Mouse (Mus musculus) liver, postnatal 0 days (tissue): Measurements from ENCODE around the gene Cldn24. TPM values are rescaled to one million over a fixed set of nuclear protein-coding genes. Genes with fewer than 3 reads are reported as not detected.

ENCODE experiments used
- ATAC-seq: fragments of 200-750 bp; cut with Nextera tagmentation; 2 replicates; pipeline ENCODE4 v1.8.0; 2017; ENCODE audit warnings: mild to moderate bottlenecking, moderate library complexity
- DNase-seq: peaks from one replicate; pipeline ENCODE4 v3.0.0-alpha.2; 2016
- H3K27ac ChIP-seq: fragments of 300-500 bp; sonication (generic); 2 replicates; pipeline ENCODE4 v1.5.1; 2014; ENCODE audit warnings: antibody characterized with exemption, moderate library complexity, mild to moderate bottlenecking, low read depth
- H3K27me3 ChIP-seq: fragments of 300-500 bp; sonication (generic); 2 replicates; pipeline ENCODE4 v1.6.1; 2014; ENCODE audit warnings: low read length, control low read depth, mixed read lengths; ENCODE audit not compliant: insufficient read depth
- H3K36me3 ChIP-seq: fragments of 300-500 bp; sonication (generic); replicated peaks from 2 replicates; pipeline ENCODE4 v1.6.1; 2014; ENCODE audit warnings: mild to moderate bottlenecking, control low read depth, low read length, moderate library complexity, mixed read lengths; ENCODE audit not compliant: insufficient read depth
- H3K4me1 ChIP-seq: fragments of 300-500 bp; sonication (generic); 2 replicates; pipeline ENCODE4 v1.6.1; 2014; ENCODE audit warnings: antibody characterized with exemption, mild to moderate bottlenecking, control low read depth; ENCODE audit not compliant: insufficient read depth
- H3K4me2 ChIP-seq: fragments of 300-500 bp; sonication (generic); 2 replicates; pipeline ENCODE4 v1.6.1; 2014; ENCODE audit warnings: low read depth, mild to moderate bottlenecking, low read length, moderate library complexity, mixed read lengths
- H3K4me3 ChIP-seq: fragments of 300-500 bp; sonication (generic); 2 replicates; pipeline ENCODE4 v1.5.1; 2014; ENCODE audit warnings: low read depth, low read length
- H3K9ac ChIP-seq: fragments of 300-500 bp; sonication (generic); replicated peaks from 2 replicates; pipeline ENCODE4 v1.6.1; 2014; ENCODE audit warnings: mild to moderate bottlenecking, moderate library complexity
- H3K9me3 ChIP-seq: fragments of 300-500 bp; sonication (generic); 2 replicates; pipeline ENCODE4 v1.6.1; 2016; ENCODE audit warnings: mild to moderate bottlenecking, control low read depth, low read length, mixed read lengths
- CTCF ChIP-seq: sonication (generic); IDR thresholded peaks from 2 replicates; pipeline ENCODE4 v1.5.1; 2016; ENCODE audit warnings: antibody characterized with exemption, low read depth
- EP300 ChIP-seq: IDR thresholded peaks from 2 replicates; pipeline ENCODE4 v1.6.1; 2016; ENCODE audit warnings: antibody characterized with exemption, low read depth, mild to moderate bottlenecking
- WGBS: fragments of 180-500 bp; shearing (Covaris S2); extraction: QIAGEN DNeasy Blood & Tissue Kit; methylation state at CpG from one replicate; pipeline ENCODE4 v1.1.7; 2014; ENCODE audit not compliant: insufficient replicate concordance; 5-methylcytosine and 5-hydroxymethylcytosine counted together
- polyA plus RNA-seq: library from polyadenylated mRNA; unstranded; fragments of >200 nt; fragmentation: Nextera tagmentation; extraction: Ambion mirVana; gene quantifications from 2 replicates; pipeline ENCODE4 v1.2.1, GENCODE M21; 2015

The Cldn24 gene
- polyA plus RNA-seq, 1 experiment from 2014 or later: not detected

DNA sequence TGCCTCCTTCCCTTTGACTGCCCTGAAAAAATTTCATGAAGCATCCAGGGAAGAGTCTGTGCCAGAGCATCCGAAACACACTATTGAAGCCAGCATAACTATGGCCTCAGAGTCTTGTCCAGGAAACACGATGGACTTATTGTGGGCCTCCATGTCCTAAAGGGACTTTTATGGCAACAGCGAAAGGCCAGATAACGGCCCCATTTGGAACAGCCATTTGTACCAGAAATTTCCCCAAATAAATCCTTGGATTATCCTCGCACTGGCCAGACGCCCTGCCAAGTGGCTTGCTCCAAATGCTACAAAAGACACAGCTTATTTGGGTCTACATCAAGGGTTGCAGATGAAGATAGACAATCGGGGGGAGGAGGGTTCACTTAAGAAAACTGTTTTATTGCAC, 37.5 kb upstream of the Cldn24 start:
- no peak for DNase-seq
- H3K27me3 ChIP-seq: no peaks in the 10 kb centered on the region
- 76% methylated on average over 7 of the region's 7 CpGs for WGBS
- no peak overlapping the region for H3K4me3 ChIP-seq
- H3K36me3 ChIP-seq: no peaks in the 10 kb centered on the region
- no peak overlapping the region for H3K9ac ChIP-seq
- ATAC-seq: no peak
- H3K9me3 ChIP-seq: no peaks in the 10 kb centered on the region
- no peak for TF ChIP-seq EP300
- no peak for TF ChIP-seq CTCF
- H3K4me2 ChIP-seq: no peak overlapping the region
- H3K4me1 ChIP-seq: no peaks in the 10 kb centered on the region
- H3K27ac ChIP-seq: no peak overlapping the region

DNA sequence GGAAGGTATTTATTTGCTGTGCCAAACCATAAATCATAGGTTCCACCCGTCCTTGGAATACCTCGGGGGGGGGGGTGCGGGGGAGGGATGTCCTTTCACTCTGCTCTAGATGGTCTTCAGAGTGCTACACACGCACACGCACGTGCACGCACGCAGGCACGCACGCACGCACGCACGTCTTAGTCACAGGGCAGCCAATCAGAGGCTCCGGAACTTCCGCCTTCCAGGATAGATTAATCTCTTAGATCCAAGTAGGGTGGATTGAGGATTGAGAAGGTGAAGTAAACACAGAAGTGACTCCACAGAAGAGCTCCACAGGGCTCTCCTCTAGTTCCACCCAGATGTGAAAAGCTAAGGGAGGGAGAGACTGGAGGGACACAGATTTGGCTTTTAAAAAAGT, 35.6 kb upstream of the Cldn24 start:
- H3K9me3 ChIP-seq: no peaks in the 10 kb centered on the region
- ATAC-seq (no peak), DNase-seq (no peak)
- no peaks in the 10 kb centered on the region for H3K27me3 ChIP-seq
- H3K9ac ChIP-seq: no peak overlapping the region
- no peak overlapping the region for H3K27ac ChIP-seq
- H3K4me2 ChIP-seq: no peak overlapping the region
- H3K36me3 ChIP-seq: no peaks in the 10 kb centered on the region
- TF ChIP-seq EP300: no peak
- no peak for TF ChIP-seq CTCF
- H3K4me1 ChIP-seq: no peaks in the 10 kb centered on the region
- no peak overlapping the region for H3K4me3 ChIP-seq
- whole genome bisulfite sequencing: 81% methylated on average over 15 of the region's 15 CpGs

DNA sequence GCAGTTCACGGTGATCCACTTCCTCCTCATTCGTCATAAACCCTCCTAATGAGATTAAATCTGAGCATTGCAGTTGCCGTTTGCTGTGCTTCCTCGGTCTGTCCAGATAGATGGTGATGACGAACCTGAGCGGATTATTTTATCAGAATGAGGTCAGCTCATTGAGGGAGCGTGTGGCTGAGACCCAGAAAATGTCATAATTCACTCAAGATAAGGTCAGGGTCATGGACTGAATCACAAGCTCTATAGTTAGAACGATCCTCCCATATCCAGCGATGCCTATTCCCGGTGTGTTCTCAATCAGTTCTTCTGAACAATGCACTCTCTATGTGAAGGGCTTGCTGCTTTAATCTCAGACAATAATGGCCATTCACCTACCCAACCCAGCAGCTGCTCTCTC, 34.2 kb upstream of the Cldn24 start:
- TF ChIP-seq CTCF: no peak
- no peak for TF ChIP-seq EP300
- no peak overlapping the region for H3K4me2 ChIP-seq
- no peak overlapping the region for H3K9ac ChIP-seq
- no peaks in the 10 kb centered on the region for H3K36me3 ChIP-seq
- no peaks in the 10 kb centered on the region for H3K27me3 ChIP-seq
- H3K27ac ChIP-seq: no peak overlapping the region
- H3K9me3 ChIP-seq: no peaks in the 10 kb centered on the region
- ATAC-seq (no peak), DNase-seq (no peak)
- H3K4me3 ChIP-seq: no peak overlapping the region
- WGBS: 56% methylated on average over 10 of the region's 10 CpGs
- no peaks in the 10 kb centered on the region for H3K4me1 ChIP-seq

DNA sequence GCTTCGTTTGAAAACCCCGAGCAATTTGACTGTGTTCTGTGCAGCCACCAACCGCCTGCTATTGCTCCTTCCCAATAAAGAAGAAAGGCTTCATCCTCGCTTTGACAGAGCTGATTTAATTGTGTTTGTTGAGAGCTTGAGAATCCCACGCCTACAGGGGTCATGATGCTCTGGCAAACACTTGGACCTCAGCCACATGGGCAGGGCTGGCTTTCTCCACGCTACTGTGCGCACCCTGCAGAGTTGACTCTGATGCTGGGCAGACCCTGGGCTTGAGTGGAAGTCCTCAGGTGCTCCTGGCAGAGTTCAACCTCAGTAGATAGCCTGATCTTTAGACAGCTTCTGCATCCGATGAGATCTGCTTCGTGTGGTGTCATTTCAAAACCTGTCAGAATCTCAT, 30.0 kb upstream of the Cldn24 start:
- Histone ChIP-seq H3K4me1 (no peaks in the 10 kb centered on the region), H3K27me3 (no peaks in the 10 kb centered on the region), H3K9me3 (no peaks in the 10 kb centered on the region), H3K4me2 (no peak overlapping the region), H3K9ac (no peak overlapping the region), H3K36me3 (no peaks in the 10 kb centered on the region), H3K4me3 (no peak overlapping the region), H3K27ac (no peak overlapping the region)
- TF ChIP-seq CTCF (no peak), EP300 (no peak)
- WGBS: 77% methylated on average over 9 of the region's 9 CpGs
- ATAC-seq: no peak
- no peak for DNase-seq

DNA sequence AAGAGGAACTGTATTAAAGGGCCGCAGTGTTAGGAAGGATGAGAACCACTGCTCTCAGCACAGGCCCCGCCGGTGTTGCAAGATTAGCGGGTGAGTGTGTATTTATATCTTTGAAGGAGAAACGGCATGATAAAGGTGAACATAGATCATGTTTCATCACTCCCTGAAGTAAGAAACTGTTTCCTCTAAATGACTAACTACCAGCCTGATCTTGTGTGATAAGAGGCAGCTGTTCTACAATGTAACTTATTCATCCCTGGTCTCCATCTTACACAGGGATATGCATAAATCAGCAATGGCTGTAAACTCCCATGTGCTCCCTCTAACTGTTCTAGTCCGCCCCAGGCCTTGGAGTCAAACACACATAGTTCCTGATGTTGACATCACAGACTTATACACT, 22.5 kb upstream of the Cldn24 start:
- TF ChIP-seq CTCF: no peak
- TF ChIP-seq EP300: no peak
- H3K9me3 ChIP-seq: no peaks in the 10 kb centered on the region
- no peak overlapping the region for H3K9ac ChIP-seq
- H3K4me2 ChIP-seq: no peak overlapping the region
- 59% methylated on average over 6 of the region's 6 CpGs for WGBS
- H3K27me3 ChIP-seq: no peaks in the 10 kb centered on the region
- H3K27ac ChIP-seq: no peak overlapping the region
- H3K36me3 ChIP-seq: no peaks in the 10 kb centered on the region
- no peak overlapping the region for H3K4me3 ChIP-seq
- DNase-seq (no peak), ATAC-seq (no peak)
- H3K4me1 ChIP-seq: no peaks in the 10 kb centered on the region

DNA sequence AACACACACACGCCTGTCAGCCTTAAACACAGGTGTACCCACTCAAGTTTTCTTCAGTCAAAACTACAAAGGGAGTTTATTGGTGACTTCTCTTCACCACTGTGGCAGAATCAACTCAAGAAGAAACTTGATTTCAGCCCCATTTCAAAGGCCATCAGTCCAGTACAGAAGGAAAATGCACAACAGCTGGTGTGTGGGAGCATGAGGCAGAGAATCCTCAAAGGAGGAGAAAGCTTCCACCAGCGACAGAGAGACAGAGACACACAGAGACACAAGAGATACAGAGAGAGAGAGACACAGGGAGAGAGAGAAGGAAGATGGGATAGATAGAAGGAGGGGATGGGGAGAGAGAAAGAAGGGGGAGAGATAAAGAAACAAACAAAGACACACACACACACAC, 19.6 kb upstream of the Cldn24 start:
- no peak for ATAC-seq
- TF ChIP-seq EP300 (no peak), CTCF (no peak)
- Histone ChIP-seq H3K9ac (no peak overlapping the region), H3K4me2 (no peak overlapping the region), H3K9me3 (no peaks in the 10 kb centered on the region), H3K27ac (no peak overlapping the region), H3K4me1 (no peaks in the 10 kb centered on the region), H3K27me3 (no peaks in the 10 kb centered on the region), H3K36me3 (no peaks in the 10 kb centered on the region), H3K4me3 (no peak overlapping the region)
- WGBS: 77% methylated on average over 2 of the region's 2 CpGs
- no peak for DNase-seq

DNA sequence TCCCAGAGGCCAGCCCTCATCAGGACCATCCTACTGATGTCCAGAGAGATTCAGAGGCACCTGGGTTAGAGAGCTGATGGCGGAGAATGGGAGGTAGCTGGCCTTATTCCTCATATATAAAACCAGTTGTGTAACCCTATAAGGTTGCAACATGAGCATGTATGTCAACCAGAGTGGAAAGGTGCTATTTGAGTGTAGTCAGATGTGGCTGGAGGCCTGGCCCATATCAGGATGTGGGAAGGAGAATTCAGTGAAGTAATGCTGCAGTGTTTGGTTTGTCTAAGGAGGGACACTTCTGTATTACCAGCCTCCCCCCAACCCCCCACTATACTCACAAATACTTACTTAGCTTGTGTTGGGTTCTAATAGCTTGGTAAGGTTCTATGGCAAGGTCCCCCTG, 17.7 kb upstream of the Cldn24 start:
- H3K27ac ChIP-seq: no peak overlapping the region
- no peaks in the 10 kb centered on the region for H3K36me3 ChIP-seq
- H3K4me3 ChIP-seq: no peak overlapping the region
- H3K9me3 ChIP-seq: no peaks in the 10 kb centered on the region
- no peaks in the 10 kb centered on the region for H3K4me1 ChIP-seq
- no peak for TF ChIP-seq CTCF
- TF ChIP-seq EP300: no peak
- no peak for DNase-seq
- ATAC-seq: no peak
- WGBS: 77% methylated on average over 1 of the region's 1 CpGs
- H3K9ac ChIP-seq: no peak overlapping the region
- H3K27me3 ChIP-seq: no peaks in the 10 kb centered on the region
- no peak overlapping the region for H3K4me2 ChIP-seq
